Mouse (Mus musculus) myocyte (in vitro differentiated cells): ENCODE measurements around the gene Nisch. TPM values are rescaled to one million over a fixed set of nuclear protein-coding genes. Genes with fewer than 3 reads are reported as not detected.

Experiments used
- H3K27me3 ChIP-seq: one replicate; pipeline ENCODE4 v1.6.1; 2011; ENCODE audit not compliant: control insufficient read depth, insufficient read depth, insufficient read length
- H3K36me3 ChIP-seq: one replicate; pipeline ENCODE4 v1.6.1; 2011; ENCODE audit not compliant: control insufficient read depth, insufficient read depth
- H3K4me2 ChIP-seq: one replicate; pipeline ENCODE4 v1.6.1; 2011; ENCODE audit warnings: low read depth, control low read depth
- H3K4me3 ChIP-seq: one replicate; pipeline ENCODE4 v1.5.1; 2011; ENCODE audit warnings: mild to moderate bottlenecking, control low read depth, moderate library complexity
- H3K79me2 ChIP-seq: one replicate; pipeline ENCODE4 v1.6.1; 2011; ENCODE audit not compliant: control insufficient read depth, insufficient read depth
- H3ac ChIP-seq: one replicate; pipeline ENCODE4 v1.6.1; 2011; ENCODE audit not compliant: control insufficient read depth, insufficient read length
- CEBPB ChIP-seq: IDR thresholded peaks from 2 replicates; pipeline ENCODE4 v1.6.1; 2011; ENCODE audit warnings: mild to moderate bottlenecking, moderate library complexity; ENCODE audit not compliant: poor library complexity, insufficient read depth, severe bottlenecking
- E2F4 ChIP-seq: IDR thresholded peaks from one replicate; pipeline ENCODE4 v1.6.1; 2011; ENCODE audit warnings: mild to moderate bottlenecking, control low read depth, moderate library complexity; ENCODE audit not compliant: insufficient read depth
- MAX ChIP-seq: IDR thresholded peaks from one replicate; pipeline ENCODE4 v1.6.1; 2011; ENCODE audit warnings: low read depth, mild to moderate bottlenecking, control low read depth
- MYOD1 ChIP-seq, 3 experiments: IDR thresholded peaks; one replicate each; pipeline ENCODE4 v1.6.1; 2011; ENCODE audit warnings: control low read depth in 2 of 3, low read depth in 2 of 3, mild to moderate bottlenecking in 2 of 3, moderate library complexity in 1 of 3; ENCODE audit not compliant: insufficient read length in 2 of 3, control insufficient read depth in 1 of 3
- MYOG ChIP-seq, 3 experiments: IDR thresholded peaks; one replicate each; pipeline ENCODE4 v1.6.1; 2011; ENCODE audit warnings: control low read depth in 2 of 3, low read depth in 2 of 3, mild to moderate bottlenecking in 2 of 3; ENCODE audit not compliant: insufficient read length in 2 of 3, control insufficient read depth in 1 of 3, insufficient read depth in 1 of 3
- POLR2A ChIP-seq: IDR thresholded peaks from one replicate; pipeline ENCODE4 v1.6.1; 2011; ENCODE audit warnings: low read depth, mild to moderate bottlenecking, control low read depth, moderate library complexity; ENCODE audit not compliant: insufficient read length
- POLR2AphosphoS2 ChIP-seq: IDR thresholded peaks from one replicate; pipeline ENCODE4 v1.6.1; 2011; ENCODE audit warnings: low read depth, control low read depth; ENCODE audit not compliant: insufficient read length
- REST ChIP-seq: IDR thresholded peaks from one replicate; pipeline ENCODE4 v1.6.1; 2011; ENCODE audit warnings: mild to moderate bottlenecking, control low read depth, moderate library complexity; ENCODE audit not compliant: insufficient read depth, insufficient read length
- SRF ChIP-seq: IDR thresholded peaks from one replicate; pipeline ENCODE4 v1.6.1; 2011; ENCODE audit warnings: low read depth; ENCODE audit not compliant: control insufficient read depth, insufficient read length
- TCF12 ChIP-seq: IDR thresholded peaks from one replicate; pipeline ENCODE4 v1.6.1; 2011; ENCODE audit warnings: mild to moderate bottlenecking, control low read depth; ENCODE audit not compliant: poor library complexity, insufficient read depth, severe bottlenecking
- TCF3 ChIP-seq: IDR thresholded peaks from one replicate; pipeline ENCODE4 v1.6.1; 2011; ENCODE audit warnings: low read depth, control low read depth; ENCODE audit not compliant: insufficient read length
- USF1 ChIP-seq: IDR thresholded peaks from one replicate; pipeline ENCODE4 v1.6.1; 2011; ENCODE audit warnings: low read depth, mild to moderate bottlenecking, control low read depth, moderate library complexity
- polyA plus RNA-seq: library from polyadenylated mRNA; unstranded; fragments of >200 nt; fragmentation: generic; extraction: Trizol; gene quantifications from one replicate; pipeline ENCODE4 v1.2.1, GENCODE M21; 2012; ENCODE audit warnings: missing spikeins

The Nisch gene
- 266 TPM for polyA plus RNA-seq

GRCm38 (mm10) chr14:31216846-31217245 is at the start of gene Nisch:
Gene Nisch, minus strand, starts transcription at chr14:31216946.
- no peak within 1 kb of the TSS for H3K4me3 ChIP-seq
- peak within 1 kb of the TSS; percentile 57 for H3K4me2 ChIP-seq
- peaks cover 7% of the 10 kb centered on the region for H3K27me3 ChIP-seq
- peaks cover 5% of the 10 kb centered on the region for H3K36me3 ChIP-seq
- no peak for TF ChIP-seq MYOG (IDR thresholded peaks at IDR 0.05; ENCODE audit: control insufficient read depth in 1 of 3, insufficient read depth in 1 of 3, insufficient read length in 2 of 3, low read depth in 2 of 3)
- no peak for TF ChIP-seq USF1
- TF ChIP-seq TCF3: no peak
- TF ChIP-seq TCF12: no peak
- TF ChIP-seq POLR2AphosphoS2: no peak
- no peak for TF ChIP-seq MAX
- H3K79me2 ChIP-seq: no peaks in the 10 kb centered on the region
- no peak within 1 kb of the TSS for H3ac ChIP-seq

GRCm38 (mm10) chr14:31260932-31261331 is 44.2 kb upstream of the Nisch start:
- no peak overlapping the region for H3K4me3 ChIP-seq
- no peaks in the 10 kb centered on the region for H3K79me2 ChIP-seq
- peaks cover 30% of the 10 kb centered on the region for H3K36me3 ChIP-seq
- no peak overlapping the region for H3ac ChIP-seq
- peaks cover under 1% of the 10 kb centered on the region for H3K27me3 ChIP-seq
- H3K4me2 ChIP-seq: no peak overlapping the region
- no peak for TF ChIP-seq TCF3
- TF ChIP-seq SRF: no peak
- TF ChIP-seq REST: no peak
- TF ChIP-seq E2F4: no peak
- TF ChIP-seq CEBPB: no peak
- TF ChIP-seq MYOG (IDR thresholded peaks at IDR 0.05; ENCODE audit: control insufficient read depth in 1 of 3, insufficient read depth in 1 of 3, insufficient read length in 2 of 3, low read depth in 2 of 3): no peak
- TF ChIP-seq USF1: no peak
- TF ChIP-seq MAX: no peak
- no peak for TF ChIP-seq POLR2AphosphoS2
- no peak for TF ChIP-seq POLR2A
- TF ChIP-seq TCF12: no peak
- no peak for TF ChIP-seq MYOD1 (IDR thresholded peaks at IDR 0.05; ENCODE audit: control insufficient read depth in 1 of 3, insufficient read length in 2 of 3, low read depth in 2 of 3)

- Histone ChIP-seq H3K36me3 (peaks cover 35% of the 10 kb centered on the region), H3K4me3 (no peak overlapping the region), H3ac (no peak overlapping the region), H3K27me3 (no peaks in the 10 kb centered on the region), H3K79me2 (no peaks in the 10 kb centered on the region), H3K4me2 (no peak overlapping the region)
- TF ChIP-seq MYOD1 (IDR thresholded peaks at IDR 0.05; ENCODE audit: control insufficient read depth in 1 of 3, insufficient read length in 2 of 3, low read depth in 2 of 3) (no peak), SRF (no peak)
Measured at GRCm38 (mm10) chr14:31260374-31260773, 43.6 kb upstream of the Nisch start.

- Histone ChIP-seq H3K36me3 (peaks cover 51% of the 10 kb centered on the region), H3ac (no peak overlapping the region), H3K79me2 (no peaks in the 10 kb centered on the region), H3K27me3 (no peaks in the 10 kb centered on the region), H3K4me2 (no peak overlapping the region), H3K4me3 (no peak overlapping the region)
- no peak for TF ChIP-seq TCF12
- no peak for TF ChIP-seq CEBPB
- no peak for TF ChIP-seq MYOD1 (IDR thresholded peaks at IDR 0.05; ENCODE audit: control insufficient read depth in 1 of 3, insufficient read length in 2 of 3, low read depth in 2 of 3)
- no peak for TF ChIP-seq POLR2AphosphoS2
- TF ChIP-seq MAX: no peak
- no peak for TF ChIP-seq TCF3
- no peak for TF ChIP-seq SRF
- no peak for TF ChIP-seq POLR2A
- TF ChIP-seq E2F4: no peak
- no peak for TF ChIP-seq REST
- TF ChIP-seq MYOG (IDR thresholded peaks at IDR 0.05; ENCODE audit: control insufficient read depth in 1 of 3, insufficient read depth in 1 of 3, insufficient read length in 2 of 3, low read depth in 2 of 3): no peak
- TF ChIP-seq USF1: no peak
Measured at GRCm38 (mm10) chr14:31258476-31259050, 41.8 kb upstream of the Nisch start.

GRCm38 (mm10) chr14:31252091-31252490 is 35.3 kb upstream of the Nisch start:
- peaks cover 21% of the 10 kb centered on the region for H3K79me2 ChIP-seq
- peak overlapping the region; percentile 90 for H3K4me2 ChIP-seq
- TF ChIP-seq SRF (no peak), TCF3 (no peak), CEBPB (no peak), MAX (no peak), POLR2A (no peak), REST (no peak), MYOD1 (IDR thresholded peaks at IDR 0.05; ENCODE audit: control insufficient read depth in 1 of 3, insufficient read length in 2 of 3, low read depth in 2 of 3) (no peak), TCF12 (no peak), E2F4 (no peak), POLR2AphosphoS2 (no peak), MYOG (IDR thresholded peaks at IDR 0.05; ENCODE audit: control insufficient read depth in 1 of 3, insufficient read depth in 1 of 3, insufficient read length in 2 of 3, low read depth in 2 of 3) (no peak), USF1 (no peak)
- peak overlapping the region; percentile 69 for H3ac ChIP-seq
- H3K36me3 ChIP-seq: peaks cover 40% of the 10 kb centered on the region
- H3K4me3 ChIP-seq: peak overlapping the region; percentile 89
- H3K27me3 ChIP-seq: no peaks in the 10 kb centered on the region
